Mouse (Mus musculus): Measurements from ENCODE around the gene Ash1l. TPM values are rescaled to one million over a fixed set of nuclear protein-coding genes. Genes with fewer than 3 reads are reported as not detected.
A peak's percentile ranks its signal among the peaks of the same experiment; 100 is the strongest.

Ash1l gene
- polyA plus RNA-seq, 1 experiment from 2014 or later: 21.4 TPM

DNA sequence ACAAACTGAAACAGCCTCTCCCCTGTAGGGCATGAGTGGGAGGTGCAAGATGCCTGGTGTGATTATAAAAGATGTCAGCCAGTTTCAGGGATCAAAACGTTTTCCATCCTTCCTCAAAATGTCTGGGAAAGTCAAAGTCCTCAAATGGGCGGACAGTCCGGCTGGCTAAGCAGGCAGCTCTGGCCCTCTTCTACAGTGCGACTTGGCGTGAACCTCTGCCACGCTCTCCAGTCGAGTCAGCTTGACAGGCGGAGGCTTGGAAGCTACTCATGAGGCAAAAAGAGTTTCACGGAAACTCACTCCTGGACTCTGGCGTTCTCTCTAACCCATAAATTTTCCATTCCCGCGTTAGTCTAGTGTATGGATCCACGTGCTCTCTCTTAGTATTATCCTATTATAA lies 31.4 kb upstream of the Ash1l start:
- no peaks in the 10 kb centered on the region for H3K9me3 ChIP-seq (ENCODE audit: control insufficient read depth, low read length)
- no peak overlapping the region for H3K4me3 ChIP-seq (replicated peaks; ENCODE audit: low read length)
- ATAC-seq (ENCODE audit: low FRiP score): no peak
- H3K27me3 ChIP-seq (ENCODE audit: control insufficient read depth, insufficient read depth, low read length): no peaks in the 10 kb centered on the region
- H3K4me1 ChIP-seq (replicated peaks; ENCODE audit: control insufficient read depth, insufficient read depth, low read length): peaks cover 7% of the 10 kb centered on the region
- peaks cover 33% of the 10 kb centered on the region for H3K36me3 ChIP-seq (replicated peaks; ENCODE audit: control insufficient read depth, insufficient read depth)
- no peak overlapping the region for H3K4me2 ChIP-seq (replicated peaks)
- DNase-seq (ENCODE audit: low spot score): no peak
- H3K9ac ChIP-seq: no peak overlapping the region
- WGBS: 82% methylated on average over 13 of the region's 13 CpGs
- no peak overlapping the region for H3K27ac ChIP-seq

DNA sequence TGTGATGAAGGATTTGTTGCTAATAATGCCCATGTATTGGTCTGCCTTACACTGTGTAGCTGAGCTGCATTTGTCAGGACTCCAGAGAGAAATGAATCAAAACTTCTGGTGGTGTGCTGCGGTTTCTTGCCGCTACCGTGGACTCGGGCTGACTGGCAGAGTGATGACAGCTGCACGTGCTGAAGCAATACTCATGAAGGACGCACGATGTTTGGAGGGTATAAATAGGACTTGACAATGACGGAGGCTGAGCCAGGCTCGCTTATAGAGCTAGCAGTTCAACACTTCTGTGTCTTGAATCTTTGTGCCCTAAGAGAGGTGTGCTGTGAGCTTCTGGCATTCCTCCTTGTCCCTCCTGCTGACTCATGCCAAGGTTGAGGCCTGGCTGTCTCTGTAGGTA lies 29.0 kb upstream of the Ash1l start:
- Histone ChIP-seq H3K9me3 (ENCODE audit: control insufficient read depth, low read length) (no peaks in the 10 kb centered on the region), H3K4me3 (replicated peaks; ENCODE audit: low read length) (no peak overlapping the region), H3K27me3 (ENCODE audit: control insufficient read depth, insufficient read depth, low read length) (no peaks in the 10 kb centered on the region), H3K36me3 (replicated peaks; ENCODE audit: control insufficient read depth, insufficient read depth) (peaks cover 57% of the 10 kb centered on the region), H3K4me1 (replicated peaks; ENCODE audit: control insufficient read depth, insufficient read depth, low read length) (no peaks in the 10 kb centered on the region), H3K4me2 (replicated peaks) (no peak overlapping the region), H3K9ac (no peak overlapping the region), H3K27ac (no peak overlapping the region)
- WGBS: 96% methylated on average over 9 of the region's 9 CpGs
- DNase-seq (ENCODE audit: low spot score) (no peak), ATAC-seq (ENCODE audit: low FRiP score) (no peak)

- Histone ChIP-seq H3K27ac (no peak overlapping the region), H3K4me1 (replicated peaks; ENCODE audit: control insufficient read depth, insufficient read depth, low read length) (no peaks in the 10 kb centered on the region), H3K4me2 (replicated peaks) (no peak overlapping the region), H3K36me3 (replicated peaks; ENCODE audit: control insufficient read depth, insufficient read depth) (peaks cover 84% of the 10 kb centered on the region), H3K9ac (no peak overlapping the region), H3K27me3 (ENCODE audit: control insufficient read depth, insufficient read depth, low read length) (no peaks in the 10 kb centered on the region), H3K4me3 (replicated peaks; ENCODE audit: low read length) (no peak overlapping the region), H3K9me3 (ENCODE audit: control insufficient read depth, low read length) (no peaks in the 10 kb centered on the region)
- 92% methylated on average over 8 of the region's 8 CpGs for WGBS
- no peak for DNase-seq (ENCODE audit: low spot score)
- ATAC-seq (ENCODE audit: low FRiP score): no peak
Observed at GRCm38 (mm10) chr3:88923989-88924591, 26.3 kb upstream of the Ash1l start.

DNA sequence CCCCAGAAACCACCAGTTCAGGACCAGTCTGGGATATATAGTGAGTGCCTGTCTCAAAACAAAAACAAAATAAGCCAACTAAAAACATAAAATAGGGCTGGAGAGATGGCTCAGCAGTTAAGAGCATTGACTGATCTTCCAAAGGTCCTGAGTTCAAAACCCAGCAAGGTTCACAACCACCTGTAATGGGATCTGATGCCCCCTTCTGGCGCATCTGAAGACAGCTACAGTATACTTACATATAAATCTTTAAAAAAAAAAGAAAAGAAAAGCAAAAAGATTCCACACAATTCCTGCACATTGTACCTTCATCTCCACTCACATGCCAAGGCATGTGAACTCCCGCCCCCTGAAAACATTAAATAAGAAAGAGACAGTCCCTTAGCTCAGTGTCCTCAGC lies 24.8 kb upstream of the Ash1l start:
- WGBS: 97% methylated on average over 2 of the region's 2 CpGs
- peaks cover 99% of the 10 kb centered on the region for H3K36me3 ChIP-seq (replicated peaks; ENCODE audit: control insufficient read depth, insufficient read depth)
- H3K4me2 ChIP-seq (replicated peaks): no peak overlapping the region
- no peak overlapping the region for H3K27ac ChIP-seq
- DNase-seq (ENCODE audit: low spot score): no peak
- no peak for ATAC-seq (ENCODE audit: low FRiP score)
- no peak overlapping the region for H3K9ac ChIP-seq
- H3K4me1 ChIP-seq (replicated peaks; ENCODE audit: control insufficient read depth, insufficient read depth, low read length): no peaks in the 10 kb centered on the region
- H3K27me3 ChIP-seq (ENCODE audit: control insufficient read depth, insufficient read depth, low read length): no peaks in the 10 kb centered on the region
- H3K4me3 ChIP-seq (replicated peaks; ENCODE audit: low read length): no peak overlapping the region
- H3K9me3 ChIP-seq (ENCODE audit: control insufficient read depth, low read length): no peaks in the 10 kb centered on the region

GRCm38 (mm10) chr3:88929501-88929900 lies 20.9 kb upstream of the Ash1l start:
- 94% methylated on average over 3 of the region's 3 CpGs for WGBS
- peaks cover 100% of the 10 kb centered on the region for H3K36me3 ChIP-seq (replicated peaks; ENCODE audit: control insufficient read depth, insufficient read depth)
- no peak for ATAC-seq (ENCODE audit: low FRiP score)

GRCm38 (mm10) chr3:88939071-88939470 lies 11.4 kb upstream of the Ash1l start:
- Histone ChIP-seq H3K27me3 (ENCODE audit: control insufficient read depth, insufficient read depth, low read length) (no peaks in the 10 kb centered on the region), H3K4me1 (replicated peaks; ENCODE audit: control insufficient read depth, insufficient read depth, low read length) (no peaks in the 10 kb centered on the region), H3K9me3 (ENCODE audit: control insufficient read depth, low read length) (no peaks in the 10 kb centered on the region), H3K4me2 (replicated peaks) (no peak overlapping the region), H3K36me3 (replicated peaks; ENCODE audit: control insufficient read depth, insufficient read depth) (peaks cover 60% of the 10 kb centered on the region), H3K4me3 (replicated peaks; ENCODE audit: low read length) (no peak overlapping the region), H3K27ac (no peak overlapping the region), H3K9ac (no peak overlapping the region)
- 96% methylated on average over 10 of the region's 10 CpGs for WGBS
- ATAC-seq (ENCODE audit: low FRiP score) (no peak), DNase-seq (ENCODE audit: low spot score) (no peak)

More at GRCm38 (mm10) chr3:88929501-88929900, 20.9 kb upstream of the Ash1l start:
- Histone ChIP-seq H3K27ac (no peak overlapping the region), H3K9me3 (ENCODE audit: control insufficient read depth, low read length) (no peaks in the 10 kb centered on the region), H3K4me1 (replicated peaks; ENCODE audit: control insufficient read depth, insufficient read depth, low read length) (no peaks in the 10 kb centered on the region), H3K4me2 (replicated peaks) (no peak overlapping the region), H3K9ac (no peak overlapping the region), H3K27me3 (ENCODE audit: control insufficient read depth, insufficient read depth, low read length) (no peaks in the 10 kb centered on the region), H3K4me3 (replicated peaks; ENCODE audit: low read length) (no peak overlapping the region)
- no peak for DNase-seq (ENCODE audit: low spot score)

GRCm38 (mm10) chr3:88939749-88940148 lies 10.7 kb upstream of the Ash1l start:
- Histone ChIP-seq H3K9me3 (ENCODE audit: control insufficient read depth, low read length) (no peaks in the 10 kb centered on the region), H3K27me3 (ENCODE audit: control insufficient read depth, insufficient read depth, low read length) (no peaks in the 10 kb centered on the region), H3K36me3 (replicated peaks; ENCODE audit: control insufficient read depth, insufficient read depth) (peaks cover 53% of the 10 kb centered on the region), H3K9ac (no peak overlapping the region), H3K27ac (no peak overlapping the region), H3K4me3 (replicated peaks; ENCODE audit: low read length) (no peak overlapping the region), H3K4me1 (replicated peaks; ENCODE audit: control insufficient read depth, insufficient read depth, low read length) (no peaks in the 10 kb centered on the region), H3K4me2 (replicated peaks) (no peak overlapping the region)
- DNase-seq (ENCODE audit: low spot score) (peak; percentile 89), ATAC-seq (ENCODE audit: low FRiP score) (no peak)
- 64% methylated on average over 3 of the region's 3 CpGs for WGBS

DNA sequence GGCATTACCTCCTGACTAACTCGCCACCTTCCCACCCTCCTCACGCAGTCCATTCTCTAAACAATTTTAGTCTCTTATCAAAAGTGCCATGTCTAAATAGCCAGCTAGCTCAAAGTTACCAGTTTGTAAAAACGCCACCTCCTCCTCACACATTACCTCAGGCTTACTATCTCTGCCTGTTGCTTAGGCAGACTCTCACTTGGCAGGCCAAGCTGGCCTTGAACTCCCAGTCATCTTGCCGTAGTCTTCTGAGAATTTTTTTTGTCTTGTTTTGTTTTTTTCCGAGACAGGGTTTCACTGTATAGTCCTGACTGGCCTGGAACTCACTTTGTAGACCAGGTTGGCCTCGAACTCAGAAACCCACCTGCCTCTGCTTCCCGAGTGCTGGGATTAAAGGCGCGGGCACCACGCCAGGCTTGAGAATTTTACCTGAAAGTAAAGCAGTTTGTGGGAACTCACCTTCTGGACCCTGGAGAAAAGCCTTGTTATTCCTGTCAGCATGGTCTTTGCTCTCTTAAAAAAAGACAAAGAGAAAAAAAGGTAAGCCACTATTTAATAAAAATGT lies 8.0 kb upstream of the Ash1l start:
- H3K9ac ChIP-seq: no peak overlapping the region
- 93% methylated on average over 10 of the region's 10 CpGs for WGBS
- H3K27ac ChIP-seq: no peak overlapping the region
- ATAC-seq (ENCODE audit: low FRiP score) (no peak), DNase-seq (ENCODE audit: low spot score) (no peak)
- H3K4me2 ChIP-seq (replicated peaks): no peak overlapping the region
- no peak overlapping the region for H3K4me3 ChIP-seq (replicated peaks; ENCODE audit: low read length)
- H3K4me1 ChIP-seq (replicated peaks; ENCODE audit: control insufficient read depth, insufficient read depth, low read length): no peaks in the 10 kb centered on the region
- H3K27me3 ChIP-seq (ENCODE audit: control insufficient read depth, insufficient read depth, low read length): no peaks in the 10 kb centered on the region
- peaks cover 34% of the 10 kb centered on the region for H3K36me3 ChIP-seq (replicated peaks; ENCODE audit: control insufficient read depth, insufficient read depth)
- no peaks in the 10 kb centered on the region for H3K9me3 ChIP-seq (ENCODE audit: control insufficient read depth, low read length)

GRCm38 (mm10) chr3:88944109-88944508 lies 6.3 kb upstream of the Ash1l start:
- Histone ChIP-seq H3K27ac (no peak overlapping the region), H3K4me3 (replicated peaks; ENCODE audit: low read length) (no peak overlapping the region)
- 93% methylated on average over 4 of the region's 4 CpGs for WGBS

More at GRCm38 (mm10) chr3:88944109-88944508, 6.3 kb upstream of the Ash1l start:
- Histone ChIP-seq H3K9me3 (ENCODE audit: control insufficient read depth, low read length) (no peaks in the 10 kb centered on the region), H3K4me2 (replicated peaks) (no peak overlapping the region), H3K36me3 (replicated peaks; ENCODE audit: control insufficient read depth, insufficient read depth) (peaks cover 27% of the 10 kb centered on the region), H3K9ac (no peak overlapping the region), H3K4me1 (replicated peaks; ENCODE audit: control insufficient read depth, insufficient read depth, low read length) (peaks cover 12% of the 10 kb centered on the region), H3K27me3 (ENCODE audit: control insufficient read depth, insufficient read depth, low read length) (no peaks in the 10 kb centered on the region)
- DNase-seq (ENCODE audit: low spot score) (no peak), ATAC-seq (ENCODE audit: low FRiP score) (no peak)
